Mouse (Mus musculus): ENCODE results near the gene March8. TPM values are rescaled to one million over a fixed set of nuclear protein-coding genes. Genes with fewer than 3 reads are reported as not detected.

March8 gene
- total RNA-seq, 2 experiments from 2014 or later, result 39.5 to 46.6 TPM

GRCm38 (mm10) chr6:116455781-116456180 is 118.0 kb downstream of the March8 start:
- peak in 1 of 2 experiments; percentile 16 for DNase-seq
- intact Hi-C loops (cut with DNase I), result no loop called here

- DNase-seq, result no peak
- intact Hi-C loops (cut with DNase I), result no loop called here
Measured at GRCm38 (mm10) chr6:116456482-116456881, 118.7 kb downstream of the March8 start.

DNA sequence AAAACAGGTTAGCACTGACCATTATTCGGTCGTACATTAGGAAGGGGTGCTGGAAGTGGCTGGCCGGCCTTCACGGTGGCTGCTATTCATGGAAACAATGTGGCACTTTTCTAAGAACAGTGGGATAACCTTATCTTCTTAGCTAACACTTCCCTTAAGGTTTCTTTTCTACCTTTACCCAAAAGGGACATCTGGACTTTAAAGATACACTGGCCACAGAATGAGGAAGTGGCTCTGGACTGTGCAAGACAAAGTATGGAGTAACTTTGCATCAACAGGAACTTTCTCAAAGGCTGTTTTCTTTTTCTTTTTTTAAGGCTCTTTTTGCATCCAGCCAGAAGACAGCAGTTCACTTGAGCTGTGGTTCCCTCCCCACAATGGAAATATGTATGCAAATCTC is 120.9 kb downstream of the March8 start:
- intact Hi-C loops (cut with DNase I), result no loop called here
- DNase-seq, result no peak

Other genes starting within 250 kb of the March8 start
- gene Tmcc1, start 144.5 kb upstream of the March8 start, total RNA-seq (2021), result 10 to 100 TPM; 28.7 to 31.2 TPM
- 10 to 100 TPM; 29.8 to 31.9 TPM for gene Washc2, start 130.0 kb upstream of the March8 start, total RNA-seq (2021)
- 1 to 10 TPM; 2.7 to 3.2 TPM for gene Zfand4, start 73.8 kb upstream of the March8 start, total RNA-seq (2021)
- gene Alox5, start 123.2 kb downstream of the March8 start, total RNA-seq (2021), result 1 to 10 TPM; 5.6 to 7.2 TPM
- not detected for gene Olfr211, start 151.1 kb downstream of the March8 start, total RNA-seq (2021)
- gene Olfr212, start 168.5 kb downstream of the March8 start, total RNA-seq (2021), result not detected
- gene Olfr213, start 200.4 kb downstream of the March8 start, total RNA-seq (2021), result not detected
- gene Gm5580, start 213.1 kb downstream of the March8 start, total RNA-seq (2021), result 1 to 10 TPM; 1.7 to 1.9 TPM
- not detected for gene Olfr214, start 216.2 kb downstream of the March8 start, total RNA-seq (2021)
- not detected for gene Olfr215, start 246.2 kb downstream of the March8 start, total RNA-seq (2021)